In the genomic region with DNA sequence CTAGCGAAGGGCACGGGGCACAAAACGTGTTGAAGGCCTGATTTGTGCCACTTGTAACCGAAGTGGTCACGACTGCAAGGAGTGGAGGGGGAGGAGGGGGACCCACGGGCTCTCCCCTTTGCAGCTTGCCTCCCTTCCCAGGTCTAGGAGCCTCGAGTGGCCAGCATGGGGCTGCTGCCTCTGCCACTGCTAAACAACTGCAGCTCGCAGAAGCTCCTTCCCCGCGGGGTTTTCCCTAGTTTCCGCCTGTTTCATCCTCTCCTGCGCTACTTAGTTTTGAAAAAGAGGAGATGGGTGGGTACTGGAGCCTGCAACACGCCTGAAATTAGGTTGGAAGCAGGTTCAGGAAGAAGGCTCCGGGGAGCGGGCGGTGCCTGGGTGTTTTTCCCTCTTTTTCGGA, we compare ENCODE assay signal across 8 mouse cellular contexts.
A peak's percentile ranks its signal among the peaks of the same experiment; 100 is the strongest.
DNase-seq lines count a peak whose midpoint lies in the region; ATAC-seq lines count a peak whose summit lies in the region.

No protein-coding gene starts in this region.

- no peak for ATAC-seq in kidney, embryonic 14.5 days (ENCODE audit: low FRiP score, low TSS enrichment)
- no peak for ATAC-seq in embryonic facial prominence, embryonic 13.5 days (ENCODE audit: insufficient number of reproducible peaks, insufficient read depth, low FRiP score, low TSS enrichment, low read depth)
- no peak for ATAC-seq in hindbrain, embryonic 12.5 days (ENCODE audit: low FRiP score)

- under 1% methylated on average over 17 of the region's 17 CpGs for WGBS in kidney, embryonic 14.5 days
- whole genome bisulfite sequencing in embryonic facial prominence, embryonic 13.5 days = 2% methylated on average over 17 of the region's 17 CpGs
- WGBS in hindbrain, embryonic 12.5 days = 2% methylated on average over 17 of the region's 17 CpGs

- no peak overlapping the region for H3K27ac ChIP-seq in kidney, embryonic 14.5 days (ENCODE audit: low read depth, low read length)
- no peak overlapping the region for H3K27ac ChIP-seq in embryonic facial prominence, embryonic 13.5 days
- no peak overlapping the region for H3K27ac ChIP-seq in hindbrain, embryonic 12.5 days

- H3K4me1 ChIP-seq in kidney, embryonic 14.5 days (ENCODE audit: control insufficient read depth, insufficient read depth, low read length) = 0 out of 2 replicates have a peak, but pooled peaks cover 3% of the 10 kb centered on the region
- peaks cover 24% of the 10 kb centered on the region for H3K4me1 ChIP-seq in embryonic facial prominence, embryonic 13.5 days
- peaks cover 39% of the 10 kb centered on the region for H3K4me1 ChIP-seq in hindbrain, embryonic 12.5 days

- H3K36me3 ChIP-seq in kidney, embryonic 14.5 days (ENCODE audit: control insufficient read depth, insufficient read depth, low read length) = no peaks in the 10 kb centered on the region
- H3K36me3 ChIP-seq in embryonic facial prominence, embryonic 13.5 days = no peaks in the 10 kb centered on the region
- H3K36me3 ChIP-seq in hindbrain, embryonic 12.5 days = no peaks in the 10 kb centered on the region

- no peak for DNase-seq in kidney, adult 18-20 months
- peak; percentile 46 for DNase-seq in neural tube, embryonic 10.5 days (ENCODE audit: extremely low spot score, low spot score)
- no peak for DNase-seq in urinary bladder, adult 18-20 months (ENCODE audit: low spot score in 2 of 2)
- no peak for DNase-seq in gastrocnemius, postnatal 10 days
- DNase-seq in layer of hippocampus, adult 9-10 months (ENCODE audit: low spot score) = no peak

- H3K9ac ChIP-seq in kidney, embryonic 14.5 days (ENCODE audit: low read depth, low read length) = no peak overlapping the region
- H3K9ac ChIP-seq in embryonic facial prominence, embryonic 13.5 days = no peak overlapping the region
- H3K9ac ChIP-seq in hindbrain, embryonic 12.5 days = no peak overlapping the region

- H3K4me2 ChIP-seq in kidney, embryonic 14.5 days (replicated peaks; ENCODE audit: low read depth, low read length) = no peak overlapping the region
- peak overlapping the region; percentile 72 for H3K4me2 ChIP-seq in embryonic facial prominence, embryonic 13.5 days
- H3K4me2 ChIP-seq in hindbrain, embryonic 12.5 days (replicated peaks) = peak overlapping the region; percentile 71

- H3K9me3 ChIP-seq in kidney, embryonic 14.5 days (ENCODE audit: control insufficient read depth, low read length) = no peaks in the 10 kb centered on the region
- no peaks in the 10 kb centered on the region for H3K9me3 ChIP-seq in embryonic facial prominence, embryonic 13.5 days
- H3K9me3 ChIP-seq in hindbrain, embryonic 12.5 days (replicated peaks) = no peaks in the 10 kb centered on the region

- 0 out of 2 replicates have a peak overlapping the region, but pooled peaks have one; percentile 1 for H3K4me3 ChIP-seq in kidney, embryonic 14.5 days (ENCODE audit: low read length)
- H3K4me3 ChIP-seq in embryonic facial prominence, embryonic 13.5 days = peak overlapping the region; percentile 43; the same call in 1 of the 2 replicates
- peak overlapping the region; percentile 38; the same call in 1 of the 2 replicates for H3K4me3 ChIP-seq in hindbrain, embryonic 12.5 days

- H3K27me3 ChIP-seq in kidney, embryonic 14.5 days (ENCODE audit: control insufficient read depth, insufficient read depth, low read length) = peaks cover 81% of the 10 kb centered on the region
- H3K27me3 ChIP-seq in embryonic facial prominence, embryonic 13.5 days = peaks cover 93% of the 10 kb centered on the region
- H3K27me3 ChIP-seq in hindbrain, embryonic 12.5 days = peaks cover 84% of the 10 kb centered on the region
